Mouse (Mus musculus) CH12.LX (cell line): ENCODE data around the gene Urad.

Experiments
- CTCF ChIP-seq, 2 experiments: IDR thresholded peaks in 1 of 2; conservative IDR thresholded peaks in 1 of 2; 2 replicates each; pipeline ENCODE4 v1.5.1; 2011 to 2012; ENCODE audit warnings: low read depth in 2 of 2, low read length in 2 of 2, improper control_type of control experiment in 1 of 2, inconsistent platforms in 1 of 2, mild to moderate bottlenecking in 1 of 2, moderate library complexity in 1 of 2
- EP300 ChIP-seq: IDR thresholded peaks from 2 replicates; pipeline ENCODE4 v1.6.1; 2011; ENCODE audit warnings: low read length, improper control_type of control experiment
- HCFC1 ChIP-seq: IDR thresholded peaks from 2 replicates; pipeline ENCODE4 v1.6.1; 2012; ENCODE audit warnings: low read depth, mild to moderate bottlenecking, inconsistent platforms, low read length, improper control_type of control experiment
- USF2 ChIP-seq: conservative IDR thresholded peaks from 2 replicates; pipeline ENCODE4 v1.6.1; 2011; ENCODE audit warnings: low read depth, low read length, improper control_type of control experiment
- ZKSCAN1 ChIP-seq: IDR thresholded peaks from 2 replicates; pipeline ENCODE4 v1.6.1; 2012; ENCODE audit warnings: low read depth, inconsistent platforms, low read length, improper control_type of control experiment, borderline replicate concordance

DNA sequence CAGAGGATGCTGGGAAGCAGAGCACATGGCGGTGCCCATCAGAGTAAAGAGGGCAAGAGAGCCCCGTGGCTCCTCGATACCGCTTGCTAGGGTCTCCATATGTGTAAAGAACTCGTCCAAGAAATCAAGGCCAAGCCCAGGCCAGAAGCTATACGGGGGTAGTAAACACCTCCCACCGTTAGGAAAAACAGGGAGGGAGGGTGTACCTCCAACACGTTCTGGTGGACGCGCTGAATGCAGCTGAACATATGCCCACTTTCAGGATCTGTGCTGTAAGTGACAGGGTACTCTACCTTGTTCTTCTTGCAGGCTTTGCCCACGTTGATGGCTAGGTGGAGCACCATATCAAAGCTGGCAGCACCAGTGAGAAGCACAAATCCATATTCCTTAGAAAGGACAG is 3.7 kb upstream of the Urad start:
- TF ChIP-seq CTCF (conservative IDR thresholded peaks at IDR 0.05 in 1 of 2, IDR thresholded peaks at IDR 0.05 in 1 of 2; ENCODE audit: low read depth in 2 of 2, low read length in 2 of 2) (no peak), EP300 (no peak), HCFC1 (no peak), ZKSCAN1 (no peak), USF2 (no peak)
